Mouse (Mus musculus): Measurements from ENCODE around the gene Pdxk. TPM values are rescaled to one million over a fixed set of nuclear protein-coding genes. Genes with fewer than 3 reads are reported as not detected.

The Pdxk gene
- polyA plus RNA-seq, 1 experiment from 2014 or later, result 12.0 TPM

- peaks cover 23% of the 10 kb centered on the region for H3K27me3 ChIP-seq (replicated peaks; ENCODE audit: control insufficient read depth, insufficient read depth, low read length)
- DNase-seq (ENCODE audit: low spot score) (no peak), ATAC-seq (replicated peaks; ENCODE audit: low FRiP score, low TSS enrichment, low read depth) (no peak)
- H3K27ac ChIP-seq (ENCODE audit: low read depth), result no peak overlapping the region
- H3K9ac ChIP-seq (ENCODE audit: low read length), result no peak overlapping the region
- no peaks in the 10 kb centered on the region for H3K9me3 ChIP-seq (ENCODE audit: control insufficient read depth, low read length)
- no peaks in the 10 kb centered on the region for H3K36me3 ChIP-seq (ENCODE audit: control insufficient read depth, insufficient read depth, low read length)
- no peaks in the 10 kb centered on the region for H3K4me1 ChIP-seq (replicated peaks; ENCODE audit: control insufficient read depth, insufficient read depth, low read length)
- no peak overlapping the region for H3K4me3 ChIP-seq (ENCODE audit: low read depth, low read length)
- H3K4me2 ChIP-seq (ENCODE audit: low read length), result no peak overlapping the region
- WGBS, result 20% methylated on average over 4 of the region's 4 CpGs
These were observed 73.7 kb downstream of the Pdxk start for GRCm38 (mm10) chr10:78390982-78391470.

DNA sequence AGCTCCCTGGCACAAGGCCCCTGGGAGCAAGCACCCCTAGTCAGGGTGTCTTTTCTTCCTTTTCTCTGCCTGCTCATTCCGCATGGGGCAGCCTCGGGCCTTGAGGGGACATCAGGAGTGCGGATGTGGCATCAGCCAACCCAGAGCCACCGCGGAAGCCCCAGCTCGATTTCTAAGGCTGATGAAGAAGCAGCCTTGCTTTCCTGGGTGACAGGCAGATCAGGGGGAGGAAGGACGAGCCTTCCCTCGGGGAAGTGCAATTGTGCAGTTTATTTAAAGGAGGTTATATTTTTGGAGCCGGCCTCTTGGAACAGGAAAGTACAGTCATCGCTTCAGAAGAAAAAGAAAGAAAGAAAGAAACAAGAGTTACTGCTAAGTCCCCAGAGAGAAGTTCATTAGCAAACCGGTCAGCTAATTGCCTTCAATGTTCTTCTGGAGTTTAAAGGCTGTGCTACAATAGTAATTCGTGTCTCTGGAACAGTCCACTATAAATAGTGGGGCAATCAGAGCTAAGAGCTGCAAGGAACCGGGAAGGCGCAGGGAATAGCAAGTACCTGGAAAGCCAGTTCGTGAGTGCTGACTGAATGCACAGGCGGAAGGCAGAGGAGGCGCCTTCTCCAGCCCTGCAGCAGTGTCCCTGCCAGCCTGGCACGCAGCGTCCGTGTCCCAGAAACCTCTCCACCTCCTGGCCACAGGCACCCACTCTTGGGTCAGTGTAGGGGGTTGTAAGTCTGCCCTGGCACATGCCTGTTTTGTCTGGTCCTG is 76.4 kb downstream of the Pdxk start:
- Histone ChIP-seq H3K9ac (ENCODE audit: low read length) (no peak overlapping the region), H3K4me2 (ENCODE audit: low read length) (no peak overlapping the region), H3K27me3 (replicated peaks; ENCODE audit: control insufficient read depth, insufficient read depth, low read length) (peaks cover 23% of the 10 kb centered on the region), H3K27ac (ENCODE audit: low read depth) (no peak overlapping the region), H3K4me1 (replicated peaks; ENCODE audit: control insufficient read depth, insufficient read depth, low read length) (no peaks in the 10 kb centered on the region), H3K9me3 (ENCODE audit: control insufficient read depth, low read length) (no peaks in the 10 kb centered on the region), H3K36me3 (ENCODE audit: control insufficient read depth, insufficient read depth, low read length) (no peaks in the 10 kb centered on the region), H3K4me3 (ENCODE audit: low read depth, low read length) (no peak overlapping the region)
- ATAC-seq (replicated peaks; ENCODE audit: low FRiP score, low TSS enrichment, low read depth) (no peak), DNase-seq (ENCODE audit: low spot score) (no peak)
- WGBS, result 65% methylated on average over 20 of the region's 20 CpGs

Small RNA genes within 50 kb of the gene (microRNA-seq; reads per million reads assigned to microRNA genes)
- gene Mir6410 (not detected), gene Mir6907 (0.68 reads per million), gene Mir6908 (0.51 reads per million)

Other genes with a start within 250 kb of the Pdxk start
- gene Trappc10, start 220.3 kb downstream of the Pdxk start, polyA plus RNA-seq (2014; fragmentation: Nextera tagmentation; extraction: Ambion mirVana), result 12.6 and 17.6 TPM in 2 replicates
- gene Agpat3, start 112.5 kb downstream of the Pdxk start, polyA plus RNA-seq (2014; fragmentation: Nextera tagmentation; extraction: Ambion mirVana), result 38.1 and 59.2 TPM in 2 replicates
- gene Rrp1, start 51.9 kb downstream of the Pdxk start, polyA plus RNA-seq (2014; fragmentation: Nextera tagmentation; extraction: Ambion mirVana), result 238 and 249 TPM in 2 replicates
- gene Cstb, start 39.3 kb downstream of the Pdxk start, polyA plus RNA-seq (2014; fragmentation: Nextera tagmentation; extraction: Ambion mirVana), result 258 and 265 TPM in 2 replicates
- gene Olfr1358, start 52.5 kb upstream of the Pdxk start, polyA plus RNA-seq (2014; fragmentation: Nextera tagmentation; extraction: Ambion mirVana), result not detected in 2 replicates
- 44.1 and 46.8 TPM in 2 replicates for gene Ilvbl, start 109.4 kb upstream of the Pdxk start, polyA plus RNA-seq (2014; fragmentation: Nextera tagmentation; extraction: Ambion mirVana)
- 19.4 and 24.1 TPM in 2 replicates for gene Syde1, start 127.0 kb upstream of the Pdxk start, polyA plus RNA-seq (2014; fragmentation: Nextera tagmentation; extraction: Ambion mirVana)
- gene Olfr1357, start 153.1 kb upstream of the Pdxk start, polyA plus RNA-seq (2014; fragmentation: Nextera tagmentation; extraction: Ambion mirVana), result not detected in 2 replicates